ENCODE assay signal across 20 mouse cellular contexts in genomic region chr16:90848697-90849096, GRCm38 (mm10). TPM values are rescaled to one million over a fixed set of nuclear protein-coding genes. Genes with fewer than 3 reads are reported as not detected.
DNase-seq lines count a peak whose midpoint lies in the region; ATAC-seq and TF ChIP-seq lines count a peak whose summit lies in the region.
"Had no signal": no experiment of that assay in that cellular context is flagged by ENCODE, and none has a peak within 500 bp of the region (broad histone marks: within the 10 kb centered on the region; RNA-seq: fewer than 3 reads in every experiment).

No protein-coding gene starts in this region.

- H3K9me3 ChIP-seq in forebrain, embryonic 10.5 days: no peaks in the 10 kb centered on the region
- H3K9me3 ChIP-seq in forebrain, embryonic 12.5 days: no peaks in the 10 kb centered on the region
- no peaks in the 10 kb centered on the region for H3K9me3 ChIP-seq in liver, postnatal 0 days (ENCODE audit: low read length)
- H3K9me3 ChIP-seq in liver, embryonic 12.5 days (replicated peaks): no peaks in the 10 kb centered on the region
- H3K9me3 ChIP-seq: embryonic facial prominence, embryonic 12.5 days; hindbrain, embryonic 15.5 days; limb, embryonic 13.5 days; liver, embryonic 15.5 days had no signal

- H3K9ac ChIP-seq in forebrain, embryonic 12.5 days: no peak overlapping the region
- H3K9ac ChIP-seq in liver, postnatal 0 days (replicated peaks): no peak overlapping the region
- no peak overlapping the region for H3K9ac ChIP-seq in liver, embryonic 12.5 days
- H3K9ac ChIP-seq: embryonic facial prominence, embryonic 12.5 days; hindbrain, embryonic 15.5 days; limb, embryonic 13.5 days; liver, embryonic 15.5 days had no signal

- H3K4me1 ChIP-seq in forebrain, embryonic 10.5 days: peaks cover 67% of the 10 kb centered on the region
- H3K4me1 ChIP-seq in forebrain, embryonic 12.5 days: peaks cover 41% of the 10 kb centered on the region
- no peaks in the 10 kb centered on the region for H3K4me1 ChIP-seq in liver, postnatal 0 days (ENCODE audit: insufficient read depth)
- H3K4me1 ChIP-seq in liver, embryonic 12.5 days: no peaks in the 10 kb centered on the region
- H3K4me1 ChIP-seq: liver, embryonic 15.5 days had no signal

- no peak for DNase-seq in forebrain, embryonic 10.5 days (ENCODE audit: extremely low spot score, low spot score)
- no peak for DNase-seq in liver, postnatal 0 days
- DNase-seq in lung, adult 18-20 months: peak; percentile 83 to 89
- DNase-seq in lung, postnatal 4 days: peak; percentile 27 to 58
- DNase-seq in thymus, postnatal 0 days (ENCODE audit: low spot score): no peak
- DNase-seq: cerebellum, adult 11 months; gastrocnemius, postnatal 10 days; heart, postnatal 10 days; thymus, postnatal 36 days had no signal

- 90% methylated on average over 7 of the region's 7 CpGs for WGBS in forebrain, embryonic 10.5 days
- WGBS in forebrain, embryonic 12.5 days: 81% methylated on average over 7 of the region's 7 CpGs
- WGBS in liver, postnatal 0 days (ENCODE audit: insufficient replicate concordance): 42% methylated on average over 7 of the region's 7 CpGs
- 56% methylated on average over 7 of the region's 7 CpGs for WGBS in liver, embryonic 12.5 days (ENCODE audit: insufficient replicate concordance)

- no peak for ATAC-seq in forebrain, embryonic 12.5 days (ENCODE audit: low FRiP score)
- ATAC-seq in liver, postnatal 0 days: peak; percentile 41; the same call in 1 of the 2 replicates
- no peak for ATAC-seq in liver, embryonic 12.5 days
- ATAC-seq in megakaryocyte-erythroid progenitor cell, adult 5-6 weeks (replicated peaks; ENCODE audit: low FRiP score, low TSS enrichment, poor library complexity, severe bottlenecking): no peak
- ATAC-seq: intestine, postnatal 0 days had no signal

- H3K4me3 ChIP-seq in forebrain, embryonic 10.5 days: no peak overlapping the region
- H3K4me3 ChIP-seq in forebrain, embryonic 12.5 days (replicated peaks): no peak overlapping the region
- H3K4me3 ChIP-seq in liver, postnatal 0 days (ENCODE audit: low read depth, low read length): no peak overlapping the region
- no peak overlapping the region for H3K4me3 ChIP-seq in liver, embryonic 12.5 days
- H3K4me3 ChIP-seq: embryonic facial prominence, embryonic 12.5 days; hindbrain, embryonic 15.5 days; layer of hippocampus, adult 2 months; limb, embryonic 13.5 days; liver, embryonic 15.5 days had no signal

- no peaks in the 10 kb centered on the region for H3K36me3 ChIP-seq in forebrain, embryonic 10.5 days (replicated peaks)
- H3K36me3 ChIP-seq in forebrain, embryonic 12.5 days (replicated peaks): no peaks in the 10 kb centered on the region
- no peaks in the 10 kb centered on the region for H3K36me3 ChIP-seq in liver, postnatal 0 days (replicated peaks; ENCODE audit: insufficient read depth, low read length)
- H3K36me3 ChIP-seq in liver, embryonic 12.5 days: no peaks in the 10 kb centered on the region
- H3K36me3 ChIP-seq: embryonic facial prominence, embryonic 12.5 days; hindbrain, embryonic 15.5 days; limb, embryonic 13.5 days; liver, embryonic 15.5 days had no signal

- no peak overlapping the region for H3K4me2 ChIP-seq in forebrain, embryonic 12.5 days
- no peak overlapping the region for H3K4me2 ChIP-seq in liver, postnatal 0 days (ENCODE audit: low read depth, low read length)
- no peak overlapping the region for H3K4me2 ChIP-seq in liver, embryonic 12.5 days
- H3K4me2 ChIP-seq: embryonic facial prominence, embryonic 12.5 days; hindbrain, embryonic 15.5 days; limb, embryonic 13.5 days; liver, embryonic 15.5 days; midbrain, embryonic 11.5 days had no signal

- no peak for TF ChIP-seq EP300 in liver, postnatal 0 days (IDR thresholded peaks at IDR 0.05; ENCODE audit: low read depth)

- H3K27ac ChIP-seq in forebrain, embryonic 10.5 days: peak overlapping the region; percentile 48; the same call in 1 of the 2 replicates
- no peak overlapping the region for H3K27ac ChIP-seq in forebrain, embryonic 12.5 days
- H3K27ac ChIP-seq in liver, postnatal 0 days (ENCODE audit: low read depth): no peak overlapping the region
- H3K27ac ChIP-seq in liver, embryonic 12.5 days: no peak overlapping the region
- H3K27ac ChIP-seq: embryonic facial prominence, embryonic 12.5 days; hindbrain, embryonic 15.5 days; layer of hippocampus, adult 2 months; limb, embryonic 13.5 days; liver, embryonic 15.5 days had no signal

- H3K27me3 ChIP-seq in forebrain, embryonic 10.5 days (ENCODE audit: poor library complexity, severe bottlenecking): 0 out of 2 replicates have a peak, but pooled peaks cover under 1% of the 10 kb centered on the region
- H3K27me3 ChIP-seq in forebrain, embryonic 12.5 days: no peaks in the 10 kb centered on the region
- H3K27me3 ChIP-seq in liver, postnatal 0 days (ENCODE audit: insufficient read depth, low read length): no peaks in the 10 kb centered on the region
- H3K27me3 ChIP-seq in liver, embryonic 12.5 days (replicated peaks): peaks cover 37% of the 10 kb centered on the region
- H3K27me3 ChIP-seq: hindbrain, embryonic 15.5 days; limb, embryonic 13.5 days had no signal

- no peak for TF ChIP-seq CTCF in liver, postnatal 0 days (IDR thresholded peaks at IDR 0.05; ENCODE audit: low read depth)

RNA-seq across cellular contexts. Expression of gene Eva1c, which starts 22.2 kb away (rescaled TPM):
- 0.33 and 0.48 TPM in 2 replicates for polyA plus RNA-seq in forebrain, embryonic 10.5 days (2016; fragmentation: Nextera tagmentation; extraction: Ambion mirVana)
- polyA plus RNA-seq in forebrain, embryonic 12.5 days (2016; fragmentation: Nextera tagmentation; extraction: Ambion mirVana): 2.6 and 3.6 TPM in 2 replicates
- 0.67 and 1.1 TPM in 2 replicates for polyA plus RNA-seq in liver, postnatal 0 days (2015; fragmentation: Nextera tagmentation; extraction: Ambion mirVana)
- 0.11 and 0.30 TPM in 2 replicates for polyA plus RNA-seq in liver, embryonic 12.5 days (2016; fragmentation: Nextera tagmentation; extraction: Ambion mirVana)
- not detected in 2 replicates for total RNA-seq in megakaryocyte-erythroid progenitor cell, adult 5-6 weeks (2014; fragmentation: Nextera tagmentation)
- total RNA-seq in megakaryocyte-erythroid progenitor cell, adult 5-6 weeks (2017): not detected in 2 replicates
- 0.35 and 0.62 TPM in 2 replicates for polyA plus RNA-seq in thymus, postnatal 0 days (2015; fragmentation: Nextera tagmentation; extraction: Ambion mirVana)
- total RNA-seq: MEL had no signal

RNA-seq across cellular contexts. Expression of gene Urb1, which starts 38.5 kb away (rescaled TPM):
- polyA plus RNA-seq in forebrain, embryonic 10.5 days (2016; fragmentation: Nextera tagmentation; extraction: Ambion mirVana): 13.4 and 13.8 TPM in 2 replicates
- polyA plus RNA-seq in forebrain, embryonic 12.5 days (2016; fragmentation: Nextera tagmentation; extraction: Ambion mirVana): 13.6 and 13.9 TPM in 2 replicates
- 1.3 and 1.6 TPM in 2 replicates for polyA plus RNA-seq in liver, postnatal 0 days (2015; fragmentation: Nextera tagmentation; extraction: Ambion mirVana)
- polyA plus RNA-seq in liver, embryonic 12.5 days (2016; fragmentation: Nextera tagmentation; extraction: Ambion mirVana): 9.7 and 10.3 TPM in 2 replicates
- 20.9 and 41.3 TPM in 2 replicates for total RNA-seq in megakaryocyte-erythroid progenitor cell, adult 5-6 weeks (2014; fragmentation: Nextera tagmentation)
- 16.0 and 26.4 TPM in 2 replicates for total RNA-seq in megakaryocyte-erythroid progenitor cell, adult 5-6 weeks (2017)
- 6.0 and 6.2 TPM in 2 replicates for polyA plus RNA-seq in thymus, postnatal 0 days (2015; fragmentation: Nextera tagmentation; extraction: Ambion mirVana)

Comparison
In these comparisons a context has a peak if more than half of its experiments do, and no peak if none do; other contexts are left out.
1. DNase-seq: peak in lung, adult 18-20 months (2 of 2) and lung, postnatal 4 days (2 of 2); none in forebrain, embryonic 10.5 days (single experiment), liver, postnatal 0 days (single experiment) and thymus, postnatal 0 days (single experiment).